Mouse (Mus musculus) ES-E14 (cell line): Measurements from ENCODE around the gene Gnrhr. TPM values are rescaled to one million over a fixed set of nuclear protein-coding genes. Genes with fewer than 3 reads are reported as not detected.
A peak's percentile ranks its signal among the peaks of the same experiment; 100 is the strongest.

ENCODE experiments used
- DNase-seq: peaks from one replicate; pipeline ENCODE4 v3.0.0-alpha.2; 2013; ENCODE audit warnings: low read depth, low spot score
- H3K27ac ChIP-seq: 2 replicates; pipeline ENCODE4 v1.5.1; 2012; ENCODE audit warnings: low read depth, mild to moderate bottlenecking, low read length, moderate library complexity, mixed read lengths; ENCODE audit not compliant: poor library complexity, insufficient read depth, severe bottlenecking
- H3K36me3 ChIP-seq: 2 replicates; pipeline ENCODE4 v1.6.1; 2012; ENCODE audit warnings: mild to moderate bottlenecking, low read length, moderate library complexity, mixed read lengths; ENCODE audit not compliant: control insufficient read depth, poor library complexity, insufficient read depth, severe bottlenecking
- H3K4me1 ChIP-seq, 2 experiments: fragments of 150-350 bp in 1 of 2; sonication (generic) in 1 of 2; 2 replicates each; pipeline ENCODE4 v1.6.1; 2012; ENCODE audit warnings: low read length in 2 of 2, mild to moderate bottlenecking in 1 of 2, mixed read lengths in 1 of 2; ENCODE audit not compliant: control insufficient read depth in 2 of 2, insufficient read depth in 2 of 2, poor library complexity in 1 of 2
- H3K4me3 ChIP-seq, 2 experiments: fragments of 150-350 bp in 1 of 2; sonication (generic) in 1 of 2; 2 replicates each; pipeline ENCODE4 v1.5.1; 2012; ENCODE audit warnings: low read length in 2 of 2, low read depth in 1 of 2, mild to moderate bottlenecking in 1 of 2, mixed read lengths in 1 of 2; ENCODE audit not compliant: insufficient read depth in 1 of 2, poor library complexity in 1 of 2, severe bottlenecking in 1 of 2
- H3K9ac ChIP-seq: 2 replicates; pipeline ENCODE4 v1.6.1; 2012; ENCODE audit warnings: low read depth, mild to moderate bottlenecking, low read length, mixed read lengths; ENCODE audit not compliant: poor library complexity, insufficient read depth, severe bottlenecking
- H3K9me3 ChIP-seq: fragments of 150-350 bp; sonication (generic); 2 replicates; pipeline ENCODE4 v1.6.1; 2012; ENCODE audit warnings: low read depth, mild to moderate bottlenecking, low read length; ENCODE audit not compliant: control insufficient read depth, insufficient read depth
- CHD2 ChIP-seq: IDR thresholded peaks from 2 replicates; pipeline ENCODE4 v1.6.1; 2014; ENCODE audit warnings: mild to moderate bottlenecking, low read depth, low read length, inconsistent platforms
- HCFC1 ChIP-seq: IDR thresholded peaks from 2 replicates; pipeline ENCODE4 v1.6.1; 2012; ENCODE audit warnings: low read length, inconsistent platforms, borderline replicate concordance; ENCODE audit not compliant: insufficient read depth
- MAFK ChIP-seq: IDR thresholded peaks from 2 replicates; pipeline ENCODE4 v1.6.1; 2014; ENCODE audit warnings: mild to moderate bottlenecking, low read depth, low read length, inconsistent platforms; ENCODE audit not compliant: insufficient read depth
- ZC3H11A ChIP-seq: IDR thresholded peaks from 2 replicates; pipeline ENCODE4 v1.6.1; 2012; ENCODE audit warnings: low read depth, mild to moderate bottlenecking, inconsistent platforms, low read length, borderline replicate concordance
- ZNF384 ChIP-seq: IDR thresholded peaks from 2 replicates; pipeline ENCODE4 v1.6.1; 2012; ENCODE audit warnings: low read depth, low read length, inconsistent platforms
- in situ Hi-C, 2 experiments: fragments of 600-800 bp; cut with MboI; formaldehyde crosslinking; loops; one replicate each; pipeline ENCODE4 v1.15.1; 2025; ENCODE audit warnings: low sequenced_read_pairs in 2 of 2, inconsistent platforms in 1 of 2; ENCODE audit not compliant: unreplicated experiment in 2 of 2
- total RNA-seq: library from RNA; depleted of rRNA; stranded (reverse); fragments of 300-350 nt; gene quantifications from 2 replicates; pipeline ENCODE4 v1.2.3, GENCODE M21; 2012

The Gnrhr gene
- total RNA-seq, 1 experiment, result not detected

GRCm38 (mm10) chr5:86191356-86191755 lies 6.3 kb downstream of the Gnrhr start:
- in situ Hi-C loops, result loop anchor here in 1 of 2 experiments (10.0 kb wide), 1 partner anchor 223 kb away; no protein-coding TSS in a partner anchor
- no peak overlapping the region for H3K27ac ChIP-seq
- DNase-seq, result peak; percentile 48
- H3K36me3 ChIP-seq, result no peaks in the 10 kb centered on the region
- no peak overlapping the region for H3K4me3 ChIP-seq
- TF ChIP-seq ZC3H11A, result peak; percentile 52; the same call in 1 of the 2 replicates
- no peak for TF ChIP-seq CHD2
- peaks cover 2% of the 10 kb centered on the region in 2 experiments; a peak in 2 of 4 replicates for H3K4me1 ChIP-seq
- no peaks in the 10 kb centered on the region for H3K9me3 ChIP-seq
- H3K9ac ChIP-seq, result no peak overlapping the region

GRCm38 (mm10) chr5:86190770-86191169 lies 6.9 kb downstream of the Gnrhr start:
- in situ Hi-C loops, result loop anchor here in 1 of 2 experiments (10.0 kb wide), 1 partner anchor 224 kb away; no protein-coding TSS in a partner anchor
- no peaks in the 10 kb centered on the region for H3K36me3 ChIP-seq
- no peak for TF ChIP-seq MAFK
- no peak for TF ChIP-seq ZC3H11A
- TF ChIP-seq ZNF384, result no peak
- no peak for TF ChIP-seq CHD2
- TF ChIP-seq HCFC1, result no peak
- H3K4me3 ChIP-seq, result no peak overlapping the region
- DNase-seq, result peak; percentile 48
- H3K4me1 ChIP-seq, result peaks cover 2% of the 10 kb centered on the region in 2 experiments; a peak in 2 of 4 replicates
- no peaks in the 10 kb centered on the region for H3K9me3 ChIP-seq
- no peak overlapping the region for H3K27ac ChIP-seq
- H3K9ac ChIP-seq, result no peak overlapping the region

- no peak for TF ChIP-seq ZC3H11A
- TF ChIP-seq MAFK, result no peak
- TF ChIP-seq ZNF384, result no peak
- no peak for TF ChIP-seq HCFC1
- TF ChIP-seq CHD2, result no peak
- in situ Hi-C loops, result loop anchor here in 1 of 2 experiments (10.0 kb wide), 1 partner anchor 225 kb away; no protein-coding TSS in a partner anchor
- Histone ChIP-seq H3K4me3 (no peak overlapping the region), H3K27ac (no peak overlapping the region), H3K4me1 (peaks cover 2% of the 10 kb centered on the region in 2 experiments; a peak in 2 of 4 replicates), H3K36me3 (no peaks in the 10 kb centered on the region), H3K9me3 (no peaks in the 10 kb centered on the region), H3K9ac (no peak overlapping the region)
- no peak for DNase-seq
These were observed 7.4 kb downstream of the Gnrhr start for GRCm38 (mm10) chr5:86190290-86190689.

- no peak for TF ChIP-seq ZNF384
- no peak overlapping the region for H3K4me3 ChIP-seq
- H3K9me3 ChIP-seq, result no peaks in the 10 kb centered on the region
- H3K36me3 ChIP-seq, result no peaks in the 10 kb centered on the region
- H3K9ac ChIP-seq, result no peak overlapping the region
- DNase-seq, result no peak
- in situ Hi-C loops, result no loop called here
- no peak overlapping the region for H3K27ac ChIP-seq
- peaks cover 2% of the 10 kb centered on the region in 2 experiments; a peak in 2 of 4 replicates for H3K4me1 ChIP-seq
These were observed 10.3 kb downstream of the Gnrhr start for GRCm38 (mm10) chr5:86187441-86187840.

GRCm38 (mm10) chr5:86173778-86174177 lies 23.9 kb downstream of the Gnrhr start:
- in situ Hi-C loops, result no loop called here
- H3K27ac ChIP-seq, result no peak overlapping the region
- H3K36me3 ChIP-seq, result no peaks in the 10 kb centered on the region
- H3K4me1 ChIP-seq, result peaks cover 0 to 2% of the 10 kb centered on the region in 2 experiments; a peak in 1 of 4 replicates
- no peak for TF ChIP-seq ZNF384
- TF ChIP-seq HCFC1, result no peak
- no peak for TF ChIP-seq CHD2
- no peak for TF ChIP-seq ZC3H11A
- no peak for TF ChIP-seq MAFK
- H3K9ac ChIP-seq, result no peak overlapping the region
- no peak for DNase-seq
- no peaks in the 10 kb centered on the region for H3K9me3 ChIP-seq
- H3K4me3 ChIP-seq, result no peak overlapping the region
